Mouse (Mus musculus) 3T3-L1 (cell line): Measurements from ENCODE around the gene Sema4a.

Experiments used
- DNase-seq: peaks from one replicate; pipeline ENCODE4 v3.0.0-alpha.2; 2015; ENCODE audit warnings: low read depth, low spot score

The Sema4a gene

GRCm38 (mm10) chr3:88393776-88394375 is 67.1 kb downstream of the Sema4a start:
- no peak for DNase-seq
